Comparison of ENCODE assay signal across 16 mouse cellular contexts in genomic region chr5:21412056-21412455, GRCm38 (mm10). TPM values are rescaled to one million over a fixed set of nuclear protein-coding genes. Genes with fewer than 3 reads are reported as not detected.
DNase-seq lines count a peak whose midpoint lies in the region; ATAC-seq and TF ChIP-seq lines count a peak whose summit lies in the region.
"Had no signal": no experiment of that assay in that cellular context is flagged by ENCODE, and none has a peak within 500 bp of the region (broad histone marks: within the 10 kb centered on the region; RNA-seq: fewer than 3 reads in every experiment).

No protein-coding gene starts in this region.

- no peaks in the 10 kb centered on the region for H3K27me3 ChIP-seq in heart, embryonic 10.5 days (ENCODE audit: insufficient read depth, poor library complexity, severe bottlenecking)
- H3K27me3 ChIP-seq: limb, embryonic 12.5 days had no signal

- whole genome bisulfite sequencing in heart, embryonic 10.5 days: 79% methylated on average over 5 of the region's 5 CpGs

- no peaks in the 10 kb centered on the region for H3K36me3 ChIP-seq in heart, embryonic 10.5 days
- H3K36me3 ChIP-seq: G1E; limb, embryonic 12.5 days had no signal

- ATAC-seq in megakaryocyte, adult 5-6 weeks (ENCODE audit: poor library complexity, severe bottlenecking): peak; percentile 72
- ATAC-seq: midbrain, embryonic 16.5 days had no signal

- H3K9me3 ChIP-seq in heart, embryonic 10.5 days: no peaks in the 10 kb centered on the region
- H3K9me3 ChIP-seq: limb, embryonic 12.5 days had no signal

- H3K27ac ChIP-seq in bone marrow macrophage, adult 2 months (ENCODE audit: insufficient read depth, low read depth, low read length): peak overlapping the region; percentile 81
- H3K27ac ChIP-seq in heart, embryonic 10.5 days: no peak overlapping the region
- H3K27ac ChIP-seq: hindbrain, embryonic 14.5 days; limb, embryonic 12.5 days had no signal

- H3K4me1 ChIP-seq in bone marrow macrophage, adult 2 months (ENCODE audit: control insufficient read depth, insufficient read depth, low read length): peaks cover 20% of the 10 kb centered on the region
- peaks cover 5% of the 10 kb centered on the region; the same call in 1 of the 2 replicates for H3K4me1 ChIP-seq in heart, embryonic 10.5 days
- H3K4me1 ChIP-seq: limb, embryonic 12.5 days had no signal

- TF ChIP-seq CTCF in bone marrow macrophage, adult 2 months (IDR thresholded peaks at IDR 0.05; ENCODE audit: low read depth, low read length): no peak

- peak; percentile 83 for DNase-seq in 416B (ENCODE audit: low read depth)
- peak; percentile 39 to 44 for DNase-seq in B cell, adult 2 months
- no peak for DNase-seq in gastrocnemius, adult 8-10 months (ENCODE audit: low spot score in 2 of 2)
- no peak for DNase-seq in adrenal gland, adult 8-10 months
- no peak for DNase-seq in heart, embryonic 10.5 days (ENCODE audit: low spot score)
- DNase-seq: adrenal gland, postnatal 36 days; cerebellum, adult 2 months; gastrocnemius, postnatal 36 days; kidney, adult 8-10 months; lung, postnatal 4 days had no signal

- TF ChIP-seq POLR2A in bone marrow macrophage, adult 2 months (IDR thresholded peaks at IDR 0.05; ENCODE audit: borderline replicate concordance, low read depth, low read length): no peak

- H3K4me3 ChIP-seq in bone marrow macrophage, adult 2 months (ENCODE audit: insufficient read depth, low read length): no peak overlapping the region
- no peak overlapping the region for H3K4me3 ChIP-seq in heart, embryonic 10.5 days
- H3K4me3 ChIP-seq: limb, embryonic 12.5 days had no signal

RNA-seq across cellular contexts. Expression of gene Ccdc146, which starts 12.4 kb away (rescaled TPM):
- not detected in 2 replicates for polyA plus RNA-seq in bone marrow macrophage, adult 2 months (2012; ENCODE audit: insufficient read depth, insufficient read length, missing spikeins)
- 0.09 TPM in 1 of 2 replicates, not detected in the other for total RNA-seq in megakaryocyte, adult 5-6 weeks (2015)
- total RNA-seq in megakaryocyte, adult 5-6 weeks (2017): 0.59 TPM in 1 of 2 replicates, not detected in the other
- 1 to 10 TPM; 2.8 to 4.4 (median 3.1) TPM for total RNA-seq in gastrocnemius, adult 8-10 months (2022)
- under 1 TPM in 3 of 4 experiments, not detected in 1; 0.12 to 0.37 (median 0.28) TPM for total RNA-seq in adrenal gland, adult 8-10 months (2022)
- polyA plus RNA-seq in heart, embryonic 10.5 days (2016; fragmentation: Nextera tagmentation; extraction: Ambion mirVana): 1.3 and 2.2 TPM in 2 replicates
- polyA plus RNA-seq: G1E had no signal

RNA-seq across cellular contexts. Expression of gene Fam185a, which starts 12.7 kb away (rescaled TPM):
- 1.6 and 2.3 TPM in 2 replicates for polyA plus RNA-seq in bone marrow macrophage, adult 2 months (2012; ENCODE audit: insufficient read depth, insufficient read length, missing spikeins)
- 1.1 and 1.5 TPM in 2 replicates for total RNA-seq in megakaryocyte, adult 5-6 weeks (2015)
- 2.4 and 6.1 TPM in 2 replicates for total RNA-seq in megakaryocyte, adult 5-6 weeks (2017)
- total RNA-seq in gastrocnemius, adult 8-10 months (2022): 10 to 100 TPM in 3 of 4 experiments, 1 to 10 TPM in 1; 9.6 to 11.0 (median 10.4) TPM
- 10 to 100 TPM; 14.7 to 19.2 (median 16.1) TPM for total RNA-seq in adrenal gland, adult 8-10 months (2022)
- 8.6 and 10.3 TPM in 2 replicates for polyA plus RNA-seq in heart, embryonic 10.5 days (2016; fragmentation: Nextera tagmentation; extraction: Ambion mirVana)

RNA-seq across cellular contexts. Expression of gene Fgl2, which starts 39.6 kb away (rescaled TPM):
- 32.2 and 33.9 TPM in 2 replicates for polyA plus RNA-seq in bone marrow macrophage, adult 2 months (2012; ENCODE audit: insufficient read depth, insufficient read length, missing spikeins)
- 40.7 and 48.1 TPM in 2 replicates for total RNA-seq in megakaryocyte, adult 5-6 weeks (2015)
- total RNA-seq in megakaryocyte, adult 5-6 weeks (2017): 47.9 and 49.3 TPM in 2 replicates
- total RNA-seq in gastrocnemius, adult 8-10 months (2022): 1 to 10 TPM; 2.2 to 4.5 (median 3.8) TPM
- 10 to 100 TPM in 2 of 4 experiments, 1 to 10 TPM in 2; 6.8 to 19.1 (median 11.5) TPM for total RNA-seq in adrenal gland, adult 8-10 months (2022)
- 14.0 and 26.0 TPM in 2 replicates for polyA plus RNA-seq in heart, embryonic 10.5 days (2016; fragmentation: Nextera tagmentation; extraction: Ambion mirVana)

Comparison
In these comparisons a context has a peak if more than half of its experiments do, and no peak if none do; other contexts are left out.
1. DNase-seq: peak in 416B (single experiment) and B cell, adult 2 months (2 of 2); none in gastrocnemius, adult 8-10 months (0 of 2), adrenal gland, adult 8-10 months (single experiment) and heart, embryonic 10.5 days (single experiment).